Mouse (Mus musculus) liver, adult 2 months (tissue): ENCODE results near the gene Nbea.

Source experiments
- CTCF ChIP-seq: fragments of 200-500 bp; IDR thresholded peaks from 2 replicates; pipeline ENCODE4 v1.5.1; 2011; ENCODE audit warnings: low read depth, low read length, control low read depth
- POLR2A ChIP-seq: fragments of 200-500 bp; IDR thresholded peaks from 2 replicates; pipeline ENCODE4 v1.6.1; 2011; ENCODE audit warnings: low read length, control low read depth; ENCODE audit not compliant: insufficient read depth; ENCODE audit errors: extremely low read depth

DNA sequence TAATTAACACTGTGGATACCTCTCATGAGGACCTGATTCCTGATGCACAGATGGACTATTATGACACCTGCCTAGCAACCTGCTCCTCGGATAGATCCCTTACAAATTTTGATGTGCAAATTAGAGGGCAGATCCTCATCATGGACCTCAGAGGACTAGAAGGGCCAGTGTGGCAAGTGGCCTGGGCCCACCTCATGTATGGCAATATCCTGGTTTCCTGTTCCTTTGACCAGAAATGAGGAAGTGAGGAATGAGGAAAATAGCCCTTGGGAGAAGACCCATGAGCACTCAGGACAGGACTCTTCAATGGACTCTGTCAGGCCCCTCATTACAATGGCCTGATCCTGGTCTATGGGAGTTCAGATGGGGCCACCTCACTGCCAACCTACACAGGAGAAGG is 336.4 kb downstream of the Nbea start:
- TF ChIP-seq POLR2A (no peak), CTCF (no peak)
